Mouse (Mus musculus) induced T-regulatory cell, adult 2 months (primary cell): ENCODE data around the gene Galnt2.
A peak's percentile ranks its signal among the peaks of the same experiment; 100 is the strongest.

ENCODE experiments used
- DNase-seq: peaks from one replicate; pipeline ENCODE4 v3.0.0-alpha.2; 2012; ENCODE audit warnings: low read depth

Gene Galnt2

GRCm38 (mm10) chr8:124272792-124273191 is 41.6 kb downstream of the Galnt2 start:
- peak; percentile 47 for DNase-seq

DNA sequence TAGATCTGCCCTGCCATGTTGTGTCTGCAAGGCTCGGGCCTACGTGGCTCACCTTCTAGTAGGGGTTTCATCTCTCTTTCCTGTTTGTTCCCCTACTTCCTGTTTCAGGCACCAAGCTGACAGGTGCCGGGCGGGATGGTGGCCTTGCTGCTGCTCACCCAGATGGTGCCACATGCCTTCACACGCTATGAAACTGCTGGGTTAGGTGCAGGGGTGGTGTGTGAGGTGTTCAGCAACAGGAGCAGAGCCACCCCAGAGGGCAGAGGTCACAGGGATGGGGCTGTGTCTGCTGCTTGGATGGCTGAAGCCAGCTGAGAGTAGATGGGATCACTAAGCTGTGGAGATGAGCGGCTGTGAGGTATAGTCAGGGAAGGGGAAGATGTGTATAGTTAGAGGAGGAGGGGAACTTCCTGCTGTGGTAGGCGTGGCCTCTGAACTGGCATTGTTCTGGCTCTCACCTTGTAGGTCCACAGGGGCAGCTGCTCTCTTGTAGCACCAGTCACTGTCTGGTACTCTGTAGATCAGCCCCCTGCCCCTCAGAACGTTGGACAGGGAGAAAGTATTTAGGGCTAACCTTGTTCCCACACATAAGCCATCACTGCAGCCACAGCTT is 42.5 kb downstream of the Galnt2 start:
- peak; percentile 87 for DNase-seq

DNA sequence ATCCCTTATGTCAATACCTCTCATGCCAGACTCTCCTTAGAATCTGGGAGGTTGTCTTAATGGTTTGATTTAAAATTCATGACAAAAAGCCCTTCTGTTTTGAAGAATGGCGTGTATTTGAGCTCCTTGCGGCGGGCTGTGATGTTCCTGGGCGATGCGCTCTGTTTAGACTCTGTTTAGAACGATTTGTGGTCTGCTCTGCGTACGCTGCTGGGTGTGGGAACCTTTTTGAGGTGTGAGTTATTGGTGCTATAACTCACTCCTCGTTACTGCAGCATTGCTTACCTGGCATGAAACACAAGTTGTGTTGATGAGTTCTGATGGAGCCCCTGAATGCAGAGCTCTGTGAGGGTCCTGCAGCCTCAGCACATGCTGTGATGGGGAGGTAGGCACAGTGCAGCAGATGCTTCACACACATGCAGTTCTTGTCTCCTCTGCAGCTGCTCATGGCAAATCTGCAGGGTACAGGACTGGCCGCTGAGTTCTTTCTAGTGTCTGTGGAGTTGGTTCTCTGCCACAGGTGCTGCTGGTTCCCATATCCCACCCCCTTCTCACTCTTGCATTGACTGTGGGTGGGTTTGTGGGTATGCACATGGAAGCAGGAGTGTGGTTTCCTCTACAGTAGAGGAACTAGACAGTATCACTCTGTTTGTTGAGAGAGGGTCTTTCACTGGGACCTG is 43.4 kb downstream of the Galnt2 start:
- peak; percentile 87 for DNase-seq

DNA sequence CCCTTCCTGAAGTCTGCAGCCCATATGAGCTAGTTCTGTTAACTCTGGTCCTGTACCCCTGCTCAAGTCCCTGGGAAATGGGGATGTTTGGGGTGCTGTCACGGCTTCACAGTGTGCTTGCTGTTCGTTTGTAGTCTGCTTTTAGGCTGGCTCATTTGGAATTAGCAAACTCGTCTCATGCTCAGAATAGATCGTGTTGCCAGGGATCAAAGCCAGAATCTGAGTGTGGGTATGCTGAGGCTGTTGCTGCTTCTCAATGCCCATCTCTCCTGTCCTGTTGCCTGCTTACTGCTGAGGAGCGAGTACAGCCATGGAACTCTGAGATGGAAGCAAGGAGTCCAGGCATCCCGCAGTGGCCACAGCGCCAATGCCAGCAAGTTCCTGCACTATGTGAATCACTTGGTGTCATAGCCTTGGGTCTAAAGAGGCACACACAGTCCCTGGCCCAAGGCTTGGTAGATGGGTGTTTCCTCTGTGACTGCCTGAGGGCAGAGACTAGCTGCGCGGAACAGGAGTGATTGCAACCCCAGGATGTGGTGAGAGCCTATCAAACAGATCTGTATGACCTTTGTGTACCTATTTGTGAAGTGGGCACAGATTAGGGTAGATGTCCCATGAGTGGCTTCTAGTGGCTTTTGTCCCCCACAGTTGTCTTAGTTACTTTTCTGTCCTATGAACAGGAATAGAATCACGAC is 44.3 kb downstream of the Galnt2 start:
- peak; percentile 90 for DNase-seq

- DNase-seq: peak; percentile 78
Measured at GRCm38 (mm10) chr8:124277951-124278910, 47.0 kb downstream of the Galnt2 start.

- DNase-seq: peak; percentile 40
Measured at GRCm38 (mm10) chr8:124278956-124279689, 47.9 kb downstream of the Galnt2 start.

- DNase-seq: no peak
Measured at GRCm38 (mm10) chr8:124279690-124279985, 48.4 kb downstream of the Galnt2 start.

- peak; percentile 65 for DNase-seq
Measured at GRCm38 (mm10) chr8:124281700-124282541, 50.7 kb downstream of the Galnt2 start.

DNA sequence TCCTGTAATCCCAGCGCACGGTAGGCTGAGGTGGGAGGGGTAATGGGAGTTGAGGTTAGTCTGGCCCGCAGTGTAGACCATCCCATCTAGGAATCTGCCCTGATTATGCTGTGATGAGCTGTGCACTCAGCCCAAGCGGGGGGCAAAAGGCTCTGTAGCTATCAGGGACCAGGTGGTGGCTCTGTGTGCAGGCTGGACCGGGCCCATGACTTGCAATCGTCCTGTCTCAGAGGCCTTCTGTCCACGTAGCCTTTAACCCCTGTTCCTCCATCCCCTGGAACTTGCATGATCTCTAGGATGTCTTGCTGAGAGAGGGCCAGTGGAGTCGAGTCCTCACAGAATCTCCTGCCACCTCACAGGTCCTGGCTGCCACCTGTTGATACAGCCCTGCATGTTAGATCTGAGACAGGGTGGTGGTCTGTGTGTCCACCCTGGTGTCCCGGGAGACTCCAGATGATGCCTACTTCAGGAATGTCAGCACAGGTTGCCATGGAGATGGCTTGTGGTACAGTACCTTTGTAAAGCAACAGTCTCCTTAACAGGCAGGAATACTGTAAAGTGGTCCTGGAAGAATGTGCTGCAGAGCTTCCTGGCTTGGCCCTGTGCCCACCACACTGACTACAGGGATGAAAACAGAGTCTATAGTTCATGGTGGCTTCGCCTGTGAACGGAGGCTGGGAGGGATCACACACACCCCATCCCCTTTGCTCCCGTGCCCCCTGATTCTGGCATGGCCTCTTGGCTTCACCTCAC is 51.9 kb downstream of the Galnt2 start:
- DNase-seq: no peak

GRCm38 (mm10) chr8:124283644-124284332 is 52.6 kb downstream of the Galnt2 start:
- DNase-seq: no peak

DNA sequence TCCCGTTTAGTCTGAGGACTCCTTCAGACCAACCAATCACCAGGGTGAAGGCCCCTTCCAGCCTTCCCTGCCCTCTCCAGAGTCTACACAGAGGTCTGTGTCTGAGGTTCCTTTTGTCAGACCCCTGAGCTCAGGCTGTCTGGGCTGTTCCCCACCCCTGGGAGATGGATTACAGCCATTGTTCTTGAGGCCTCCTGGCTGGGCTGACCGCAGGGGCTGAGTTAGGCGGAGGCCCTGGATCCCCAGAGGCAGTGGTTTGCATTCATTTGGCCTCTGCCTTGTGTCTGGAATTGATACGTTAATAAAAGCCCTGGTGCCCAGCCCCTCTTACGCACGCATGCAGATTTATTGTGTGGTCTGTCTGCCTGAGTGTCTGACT is 53.1 kb downstream of the Galnt2 start:
- no peak for DNase-seq

- no peak for DNase-seq
Measured at GRCm38 (mm10) chr8:124284984-124285576, 53.9 kb downstream of the Galnt2 start.

GRCm38 (mm10) chr8:124286461-124287124 is 55.4 kb downstream of the Galnt2 start:
- no peak for DNase-seq

DNA sequence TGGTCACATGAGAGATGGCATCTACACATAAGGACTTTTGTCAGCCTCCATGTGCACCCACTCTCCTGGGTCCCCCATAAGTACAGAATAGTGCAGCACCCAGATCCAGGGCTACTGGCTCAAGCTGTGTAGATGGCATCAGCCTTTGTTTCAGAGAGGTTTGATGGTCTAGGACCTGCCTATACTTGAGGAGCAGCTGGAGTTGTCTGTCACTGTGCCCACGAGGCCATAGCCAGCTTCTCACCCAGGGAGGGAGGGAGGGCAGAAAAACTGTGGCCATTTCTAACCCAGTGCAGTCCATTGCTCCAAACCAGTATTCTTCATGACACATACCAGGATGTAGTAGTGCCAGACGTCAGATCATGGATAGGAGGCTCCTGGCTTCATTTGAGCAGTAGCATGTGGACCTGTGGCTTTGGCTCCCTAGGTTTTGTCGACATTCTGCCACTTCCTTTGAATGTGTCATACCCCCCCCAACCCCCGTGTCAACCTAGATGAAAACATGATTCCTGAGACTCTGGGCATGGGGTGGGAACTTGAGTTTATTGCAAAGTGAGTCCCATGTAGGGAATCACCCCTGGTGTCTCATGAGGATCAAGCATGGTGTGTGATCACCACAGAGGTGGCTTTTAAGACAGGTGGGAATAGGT is 57.1 kb downstream of the Galnt2 start:
- DNase-seq: no peak

GRCm38 (mm10) chr8:124289481-124290050 is 58.4 kb downstream of the Galnt2 start:
- no peak for DNase-seq

DNA sequence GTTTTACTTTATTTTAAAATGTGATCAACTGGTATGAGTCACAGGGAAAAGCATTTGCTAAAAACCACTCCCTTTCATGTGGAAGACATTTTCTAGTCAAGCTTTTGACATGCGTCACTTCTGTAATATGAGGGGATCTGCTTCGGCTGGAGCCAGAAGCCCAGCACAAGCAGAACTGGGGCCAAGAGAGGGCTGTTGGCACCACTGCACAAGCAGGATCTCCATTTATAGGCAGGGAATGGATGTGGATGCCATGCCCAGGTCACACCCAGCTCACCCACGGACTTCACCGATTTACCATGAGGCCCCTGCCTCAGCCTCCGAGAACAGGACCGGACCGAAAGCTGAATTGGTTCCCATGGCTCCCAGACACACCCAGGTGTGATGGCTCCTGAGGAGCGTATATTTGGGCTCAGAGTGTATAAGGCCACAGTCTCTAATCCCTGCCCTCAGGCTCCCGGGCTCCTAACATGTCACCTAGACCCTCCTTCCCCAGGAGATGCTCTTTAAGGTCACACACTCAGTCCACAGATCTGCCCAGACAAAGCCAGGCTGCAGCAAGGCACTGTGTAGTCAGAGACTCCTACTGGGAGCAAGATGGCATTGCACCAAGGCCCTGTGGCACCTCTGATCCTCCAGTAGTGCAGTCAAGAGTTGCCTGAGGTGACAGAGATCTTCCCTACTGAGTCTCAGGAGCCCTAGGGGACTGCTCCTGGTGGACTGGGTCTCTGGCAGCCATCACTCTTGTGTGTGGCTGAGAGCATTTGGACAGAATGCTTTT is 59.9 kb downstream of the Galnt2 start:
- peak; percentile 60 for DNase-seq

DNA sequence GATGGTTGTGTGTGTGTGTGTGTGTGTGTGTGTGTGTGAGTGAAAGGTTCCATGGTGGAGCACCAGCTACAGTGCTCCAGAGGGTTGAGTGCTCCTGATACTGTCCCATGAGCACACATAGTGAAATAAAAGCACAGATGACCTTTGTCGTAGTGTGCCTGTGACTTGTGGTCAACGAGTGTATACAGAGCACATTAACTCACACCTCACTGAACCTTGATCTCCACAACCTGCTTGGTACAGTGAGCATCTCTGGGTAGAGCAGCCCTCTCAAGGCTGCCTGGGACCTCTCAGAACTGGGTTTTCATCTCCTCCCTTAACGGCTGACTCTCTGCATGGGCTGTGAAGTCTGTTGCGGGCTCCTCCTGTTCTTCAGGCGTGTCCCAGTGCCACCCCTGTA is 60.5 kb downstream of the Galnt2 start:
- no peak for DNase-seq
